Mouse (Mus musculus): ENCODE data around the gene Sh3bp1. TPM values are rescaled to one million over a fixed set of nuclear protein-coding genes. Genes with fewer than 3 reads are reported as not detected.

Sh3bp1 gene
- polyA plus RNA-seq, 1 experiment from 2014 or later = 3.6 TPM

- Histone ChIP-seq H3K9ac (replicated peaks) (no peak overlapping the region), H3K27me3 (no peaks in the 10 kb centered on the region), H3K4me2 (replicated peaks) (no peak overlapping the region), H3K36me3 (peaks cover 18% of the 10 kb centered on the region), H3K9me3 (no peaks in the 10 kb centered on the region), H3K27ac (replicated peaks) (no peak overlapping the region), H3K4me1 (peaks cover 21% of the 10 kb centered on the region), H3K4me3 (no peak overlapping the region)
- whole genome bisulfite sequencing = 91% methylated on average over 7 of the region's 7 CpGs
- no peak for ATAC-seq (replicated peaks)
Measured at GRCm38 (mm10) chr15:78922700-78923099, 23.1 kb downstream of the Sh3bp1 start.

- H3K9me3 ChIP-seq = no peaks in the 10 kb centered on the region
Measured at GRCm38 (mm10) chr15:78923585-78923984, 24.0 kb downstream of the Sh3bp1 start.

GRCm38 (mm10) chr15:78925129-78925528 lies 25.6 kb downstream of the Sh3bp1 start:
- H3K4me2 ChIP-seq (replicated peaks) = no peak overlapping the region
- no peaks in the 10 kb centered on the region for H3K9me3 ChIP-seq
- no peak for ATAC-seq (replicated peaks)
- H3K27me3 ChIP-seq = no peaks in the 10 kb centered on the region
- no peak overlapping the region for H3K4me3 ChIP-seq
- H3K36me3 ChIP-seq = no peaks in the 10 kb centered on the region
- WGBS = 41% methylated on average over 8 of the region's 8 CpGs
- H3K4me1 ChIP-seq = peaks cover 27% of the 10 kb centered on the region
- no peak overlapping the region for H3K9ac ChIP-seq (replicated peaks)
- no peak overlapping the region for H3K27ac ChIP-seq (replicated peaks)

More at GRCm38 (mm10) chr15:78923585-78923984, 24.0 kb downstream of the Sh3bp1 start:
- H3K4me2 ChIP-seq (replicated peaks) = no peak overlapping the region
- H3K4me1 ChIP-seq = peaks cover 27% of the 10 kb centered on the region
- H3K9ac ChIP-seq (replicated peaks) = no peak overlapping the region
- H3K4me3 ChIP-seq = no peak overlapping the region
- H3K27me3 ChIP-seq = no peaks in the 10 kb centered on the region
- H3K36me3 ChIP-seq = peaks cover 12% of the 10 kb centered on the region
- no peak for ATAC-seq (replicated peaks)
- 84% methylated on average over 6 of the region's 6 CpGs for WGBS
- no peak overlapping the region for H3K27ac ChIP-seq (replicated peaks)

- Histone ChIP-seq H3K4me2 (replicated peaks) (peak within 1 kb of the TSS; percentile 58), H3K4me3 (peak within 1 kb of the TSS; percentile 32), H3K36me3 (no peaks in the 10 kb centered on the region), H3K9ac (replicated peaks) (no peak within 1 kb of the TSS), H3K4me1 (peaks cover 27% of the 10 kb centered on the region), H3K27ac (replicated peaks) (peak within 1 kb of the TSS; percentile 44; the same call in 1 of the 2 replicates), H3K9me3 (no peaks in the 10 kb centered on the region), H3K27me3 (no peaks in the 10 kb centered on the region)
- WGBS = 8% methylated on average over 20 of the region's 20 CpGs
- peak; percentile 44 for ATAC-seq (replicated peaks)
Measured at GRCm38 (mm10) chr15:78926021-78926919, 26.7 kb downstream of the Sh3bp1 start, which contains the start of gene Lgals1. Lgals1 (plus strand) TSS chr15:78926725.

- H3K36me3 ChIP-seq = no peaks in the 10 kb centered on the region
- no peak overlapping the region for H3K9ac ChIP-seq (replicated peaks)
- 30% methylated on average over 15 of the region's 15 CpGs for WGBS
- H3K4me3 ChIP-seq = peak overlapping the region; percentile 32
- H3K27me3 ChIP-seq = no peaks in the 10 kb centered on the region
- H3K4me2 ChIP-seq (replicated peaks) = peak overlapping the region; percentile 58
- ATAC-seq (replicated peaks) = no peak
- peaks cover 27% of the 10 kb centered on the region for H3K4me1 ChIP-seq
- no peaks in the 10 kb centered on the region for H3K9me3 ChIP-seq
- no peak overlapping the region for H3K27ac ChIP-seq (replicated peaks)
Measured at GRCm38 (mm10) chr15:78927021-78927787, 27.6 kb downstream of the Sh3bp1 start.

GRCm38 (mm10) chr15:78927788-78928457 lies 28.4 kb downstream of the Sh3bp1 start:
- H3K4me3 ChIP-seq = peak overlapping the region; percentile 32
- peak overlapping the region; percentile 2; the same call in 1 of the 2 replicates for H3K27ac ChIP-seq (replicated peaks)
- no peaks in the 10 kb centered on the region for H3K36me3 ChIP-seq
- H3K9ac ChIP-seq (replicated peaks) = peak overlapping the region; percentile 35
- 0 out of 2 replicates have a peak, but pooled peaks have one; percentile 30 for ATAC-seq (replicated peaks)
- whole genome bisulfite sequencing = under 1% methylated on average over 34 of the region's 35 CpGs
- no peaks in the 10 kb centered on the region for H3K27me3 ChIP-seq
- H3K4me2 ChIP-seq (replicated peaks) = peak overlapping the region; percentile 58
- H3K9me3 ChIP-seq = no peaks in the 10 kb centered on the region
- H3K4me1 ChIP-seq = peaks cover 27% of the 10 kb centered on the region

- H3K9ac ChIP-seq (replicated peaks) = no peak overlapping the region
- ATAC-seq (replicated peaks) = no peak
- WGBS = 54% methylated on average over 8 of the region's 8 CpGs
- H3K27ac ChIP-seq (replicated peaks) = no peak overlapping the region; the same call in 1 of the 2 replicates
- peak overlapping the region; percentile 58 for H3K4me2 ChIP-seq (replicated peaks)
- H3K27me3 ChIP-seq = no peaks in the 10 kb centered on the region
- H3K4me1 ChIP-seq = peaks cover 27% of the 10 kb centered on the region
- no peaks in the 10 kb centered on the region for H3K36me3 ChIP-seq
- H3K4me3 ChIP-seq = no peak overlapping the region
- H3K9me3 ChIP-seq = no peaks in the 10 kb centered on the region
Measured at GRCm38 (mm10) chr15:78928539-78928938, 29.0 kb downstream of the Sh3bp1 start.

- 88% methylated on average over 6 of the region's 6 CpGs for WGBS
- Histone ChIP-seq H3K27me3 (no peaks in the 10 kb centered on the region), H3K36me3 (no peaks in the 10 kb centered on the region), H3K9ac (replicated peaks) (no peak overlapping the region), H3K4me2 (replicated peaks) (no peak overlapping the region), H3K9me3 (no peaks in the 10 kb centered on the region), H3K27ac (replicated peaks) (no peak overlapping the region), H3K4me1 (peaks cover 31% of the 10 kb centered on the region), H3K4me3 (no peak overlapping the region)
- no peak for ATAC-seq (replicated peaks)
Measured at GRCm38 (mm10) chr15:78930192-78930706, 30.7 kb downstream of the Sh3bp1 start.

- ATAC-seq (replicated peaks) = no peak
- no peaks in the 10 kb centered on the region for H3K27me3 ChIP-seq
- WGBS = 89% methylated on average over 7 of the region's 7 CpGs
- H3K27ac ChIP-seq (replicated peaks) = no peak overlapping the region
- no peak overlapping the region for H3K9ac ChIP-seq (replicated peaks)
- peaks cover 34% of the 10 kb centered on the region for H3K4me1 ChIP-seq
- no peaks in the 10 kb centered on the region for H3K9me3 ChIP-seq
- H3K4me3 ChIP-seq = no peak overlapping the region
- no peaks in the 10 kb centered on the region for H3K36me3 ChIP-seq
- H3K4me2 ChIP-seq (replicated peaks) = no peak overlapping the region
Measured at GRCm38 (mm10) chr15:78930801-78931426, 31.3 kb downstream of the Sh3bp1 start.

- H3K9ac ChIP-seq (replicated peaks) = no peak overlapping the region
- H3K4me3 ChIP-seq = no peak overlapping the region
- H3K4me1 ChIP-seq = peaks cover 34% of the 10 kb centered on the region
- no peaks in the 10 kb centered on the region for H3K36me3 ChIP-seq
- no peaks in the 10 kb centered on the region for H3K27me3 ChIP-seq
- H3K4me2 ChIP-seq (replicated peaks) = no peak overlapping the region
- 20% methylated on average over 3 of the region's 3 CpGs for WGBS
- H3K9me3 ChIP-seq = no peaks in the 10 kb centered on the region
- ATAC-seq (replicated peaks) = no peak
- H3K27ac ChIP-seq (replicated peaks) = no peak overlapping the region
Measured at GRCm38 (mm10) chr15:78931577-78931976, 32.0 kb downstream of the Sh3bp1 start.

GRCm38 (mm10) chr15:78934784-78935320 lies 35.3 kb downstream of the Sh3bp1 start, which contains the start of gene Nol12:
Nol12 (plus strand) TSS chr15:78934933.
- peak; percentile 93 for ATAC-seq (replicated peaks)
- Histone ChIP-seq H3K4me2 (replicated peaks) (peak within 1 kb of the TSS; percentile 71), H3K9ac (replicated peaks) (peak within 1 kb of the TSS; percentile 73), H3K27ac (replicated peaks) (peak within 1 kb of the TSS; percentile 84), H3K36me3 (peaks cover 20% of the 10 kb centered on the region), H3K4me1 (peaks cover 18% of the 10 kb centered on the region), H3K27me3 (no peaks in the 10 kb centered on the region), H3K4me3 (peak within 1 kb of the TSS; percentile 72), H3K9me3 (no peaks in the 10 kb centered on the region)
- WGBS = under 1% methylated on average over 42 of the region's 42 CpGs
